Mouse (Mus musculus) hindbrain, embryonic 13.5 days (tissue): ENCODE measurements at regions not wholly inside any gene's neighbourhood (a gene's known extent, or its start where the extent isn't known, plus 50 kb on each side); places are given as distances from the start of the nearest gene placed in this dataset.

Experiments used
- ATAC-seq: fragments of 200-750 bp; cut with Nextera tagmentation; 2 replicates; pipeline ENCODE4 v1.8.0; 2017; ENCODE audit warnings: moderate TSS enrichment; ENCODE audit not compliant: low FRiP score
- H3K27ac ChIP-seq: fragments of 300-500 bp; sonication (generic); 2 replicates; pipeline ENCODE4 v1.5.1; 2015; ENCODE audit warnings: inconsistent platforms, mild to moderate bottlenecking, moderate library complexity
- H3K27me3 ChIP-seq: fragments of 300-500 bp; sonication (generic); 2 replicates; pipeline ENCODE4 v1.6.1; 2015; ENCODE audit warnings: mild to moderate bottlenecking, inconsistent platforms
- H3K36me3 ChIP-seq: fragments of 300-500 bp; sonication (generic); 2 replicates; pipeline ENCODE4 v1.6.1; 2015; ENCODE audit warnings: mild to moderate bottlenecking, inconsistent platforms
- H3K4me1 ChIP-seq: fragments of 300-500 bp; sonication (generic); replicated peaks from 2 replicates; pipeline ENCODE4 v1.6.1; 2015; ENCODE audit warnings: inconsistent platforms
- H3K4me2 ChIP-seq: fragments of 300-500 bp; sonication (generic); 2 replicates; pipeline ENCODE4 v1.6.1; 2015; ENCODE audit warnings: inconsistent platforms, mild to moderate bottlenecking, moderate library complexity
- H3K4me3 ChIP-seq: fragments of 300-500 bp; sonication (generic); 2 replicates; pipeline ENCODE4 v1.5.1; 2015; ENCODE audit warnings: mild to moderate bottlenecking, inconsistent platforms
- H3K9ac ChIP-seq: fragments of 300-500 bp; sonication (generic); 2 replicates; pipeline ENCODE4 v1.6.1; 2015; ENCODE audit warnings: mild to moderate bottlenecking, inconsistent platforms
- H3K9me3 ChIP-seq: fragments of 300-500 bp; sonication (generic); 2 replicates; pipeline ENCODE4 v1.6.1; 2016; ENCODE audit warnings: inconsistent platforms
- WGBS: fragments of 180-500 bp; shearing (Covaris S2); methylation state at CpG from one replicate; pipeline ENCODE4 v1.1.7; 2015; 5-methylcytosine and 5-hydroxymethylcytosine counted together

GRCm38 (mm10) chr5:120322031-120322731 lies 109.3 kb upstream of the Lhx5 start:
- peak overlapping the region; percentile 70 for H3K9ac ChIP-seq
- H3K36me3 ChIP-seq = no peaks in the 10 kb centered on the region
- H3K4me3 ChIP-seq = peak overlapping the region; percentile 20
- H3K27ac ChIP-seq = peak overlapping the region; percentile 40; the same call in 1 of the 2 replicates
- H3K4me2 ChIP-seq = peak overlapping the region; percentile 47
- peaks cover 20% of the 10 kb centered on the region for H3K4me1 ChIP-seq
- 1% methylated on average over 30 of the region's 30 CpGs for WGBS
- H3K9me3 ChIP-seq = no peaks in the 10 kb centered on the region
- no peak for ATAC-seq
- H3K27me3 ChIP-seq = peaks cover 31% of the 10 kb centered on the region

- Histone ChIP-seq H3K27me3 (peaks cover 28% of the 10 kb centered on the region), H3K9me3 (no peaks in the 10 kb centered on the region), H3K27ac (peak overlapping the region; percentile 40; the same call in 1 of the 2 replicates), H3K36me3 (no peaks in the 10 kb centered on the region), H3K4me2 (peak overlapping the region; percentile 47), H3K9ac (peak overlapping the region; percentile 70), H3K4me3 (peak overlapping the region; percentile 20), H3K4me1 (peaks cover 20% of the 10 kb centered on the region)
- WGBS = 13% methylated on average over 12 of the region's 12 CpGs
- ATAC-seq = no peak
Measured at GRCm38 (mm10) chr5:120322732-120323316, 108.7 kb upstream of the Lhx5 start.

- Histone ChIP-seq H3K36me3 (no peaks in the 10 kb centered on the region), H3K4me2 (no peak overlapping the region), H3K4me1 (peaks cover 20% of the 10 kb centered on the region), H3K9ac (no peak overlapping the region), H3K27me3 (peaks cover 22% of the 10 kb centered on the region), H3K4me3 (no peak overlapping the region), H3K27ac (no peak overlapping the region), H3K9me3 (no peaks in the 10 kb centered on the region)
- ATAC-seq = no peak
- 86% methylated on average over 2 of the region's 2 CpGs for WGBS
Measured at GRCm38 (mm10) chr5:120324111-120324510, 107.4 kb upstream of the Lhx5 start.

- no peaks in the 10 kb centered on the region for H3K9me3 ChIP-seq
- WGBS = 62% methylated on average over 16 of the region's 16 CpGs
- peaks cover 13% of the 10 kb centered on the region for H3K27me3 ChIP-seq
- H3K4me1 ChIP-seq = peaks cover 24% of the 10 kb centered on the region
- no peak overlapping the region for H3K9ac ChIP-seq
- H3K4me3 ChIP-seq = no peak overlapping the region
- ATAC-seq = no peak
- no peak overlapping the region for H3K4me2 ChIP-seq
- H3K27ac ChIP-seq = peak overlapping the region; percentile 48; the same call in 1 of the 2 replicates
- H3K36me3 ChIP-seq = no peaks in the 10 kb centered on the region
Measured at GRCm38 (mm10) chr5:120325386-120325910, 106.1 kb upstream of the Lhx5 start.

GRCm38 (mm10) chr5:120332030-120332429 lies 99.5 kb upstream of the Lhx5 start:
- Histone ChIP-seq H3K9me3 (no peaks in the 10 kb centered on the region), H3K27ac (no peak overlapping the region), H3K4me2 (no peak overlapping the region), H3K27me3 (0 out of 2 replicates have a peak, but pooled peaks cover 16% of the 10 kb centered on the region), H3K36me3 (no peaks in the 10 kb centered on the region), H3K4me1 (peaks cover 16% of the 10 kb centered on the region; the same call in 1 of the 2 replicates), H3K9ac (no peak overlapping the region), H3K4me3 (no peak overlapping the region)
- ATAC-seq = peak; percentile 32; the same call in 1 of the 2 replicates
- WGBS = 63% methylated on average over 14 of the region's 14 CpGs

- Histone ChIP-seq H3K27me3 (peaks cover 21% of the 10 kb centered on the region; the same call in 1 of the 2 replicates), H3K27ac (no peak overlapping the region), H3K9me3 (no peaks in the 10 kb centered on the region), H3K36me3 (no peaks in the 10 kb centered on the region), H3K4me1 (0 out of 2 replicates have a peak, but pooled peaks cover 4% of the 10 kb centered on the region), H3K4me3 (no peak overlapping the region), H3K4me2 (no peak overlapping the region), H3K9ac (no peak overlapping the region)
- no peak for ATAC-seq
- 87% methylated on average over 2 of the region's 2 CpGs for WGBS
Measured at GRCm38 (mm10) chr5:120339162-120339561, 92.3 kb upstream of the Lhx5 start.

GRCm38 (mm10) chr5:120340696-120341231 lies 90.7 kb upstream of the Lhx5 start:
- H3K9me3 ChIP-seq = no peaks in the 10 kb centered on the region

GRCm38 (mm10) chr5:120350461-120350860 lies 81.0 kb upstream of the Lhx5 start:
- H3K27me3 ChIP-seq = 0 out of 2 replicates have a peak, but pooled peaks cover 16% of the 10 kb centered on the region
- H3K9me3 ChIP-seq = no peaks in the 10 kb centered on the region
- H3K4me3 ChIP-seq = no peak overlapping the region
- WGBS = 90% methylated on average over 3 of the region's 3 CpGs
- H3K36me3 ChIP-seq = no peaks in the 10 kb centered on the region
- no peak overlapping the region for H3K27ac ChIP-seq
- no peak overlapping the region for H3K4me2 ChIP-seq
- ATAC-seq = no peak
- H3K9ac ChIP-seq = no peak overlapping the region
- H3K4me1 ChIP-seq = peaks cover under 1% of the 10 kb centered on the region; the same call in 1 of the 2 replicates

More at GRCm38 (mm10) chr5:120340696-120341231, 90.7 kb upstream of the Lhx5 start:
- Histone ChIP-seq H3K36me3 (no peaks in the 10 kb centered on the region), H3K27me3 (peaks cover 11% of the 10 kb centered on the region; the same call in 1 of the 2 replicates), H3K27ac (peak overlapping the region; percentile 12; the same call in 1 of the 2 replicates), H3K4me1 (0 out of 2 replicates have a peak, but pooled peaks cover 4% of the 10 kb centered on the region), H3K4me2 (no peak overlapping the region), H3K9ac (no peak overlapping the region), H3K4me3 (no peak overlapping the region)
- ATAC-seq = no peak
- 32% methylated on average over 3 of the region's 3 CpGs for WGBS

- Histone ChIP-seq H3K4me3 (no peak overlapping the region), H3K36me3 (no peaks in the 10 kb centered on the region), H3K27me3 (0 out of 2 replicates have a peak, but pooled peaks cover 19% of the 10 kb centered on the region), H3K9ac (no peak overlapping the region), H3K4me2 (no peak overlapping the region), H3K4me1 (peaks cover 3% of the 10 kb centered on the region; the same call in 1 of the 2 replicates), H3K9me3 (no peaks in the 10 kb centered on the region), H3K27ac (no peak overlapping the region)
- no peak for ATAC-seq
- WGBS = 60% methylated on average over 5 of the region's 5 CpGs
Measured at GRCm38 (mm10) chr5:120351827-120352226, 79.7 kb upstream of the Lhx5 start.

GRCm38 (mm10) chr5:120353657-120354056 lies 77.8 kb upstream of the Lhx5 start:
- no peak overlapping the region for H3K4me2 ChIP-seq
- peaks cover 11% of the 10 kb centered on the region for H3K4me1 ChIP-seq
- no peak overlapping the region for H3K27ac ChIP-seq
- 0 out of 2 replicates have a peak overlapping the region, but pooled peaks have one; percentile 19 for H3K9ac ChIP-seq
- ATAC-seq = no peak
- 32% methylated on average over 5 of the region's 5 CpGs for WGBS
- H3K4me3 ChIP-seq = no peak overlapping the region
- no peaks in the 10 kb centered on the region for H3K9me3 ChIP-seq
- peaks cover 30% of the 10 kb centered on the region; the same call in 1 of the 2 replicates for H3K27me3 ChIP-seq
- no peaks in the 10 kb centered on the region for H3K36me3 ChIP-seq

GRCm38 (mm10) chr5:120356950-120357349 lies 74.5 kb upstream of the Lhx5 start:
- Histone ChIP-seq H3K4me2 (no peak overlapping the region), H3K4me1 (peaks cover 11% of the 10 kb centered on the region), H3K9ac (no peak overlapping the region), H3K27ac (no peak overlapping the region), H3K27me3 (peaks cover 36% of the 10 kb centered on the region), H3K36me3 (no peaks in the 10 kb centered on the region), H3K4me3 (no peak overlapping the region), H3K9me3 (no peaks in the 10 kb centered on the region)
- no peak for ATAC-seq
- 89% methylated on average over 4 of the region's 4 CpGs for WGBS

GRCm38 (mm10) chr5:120358084-120358690 lies 73.3 kb upstream of the Lhx5 start:
- Histone ChIP-seq H3K4me1 (peaks cover 11% of the 10 kb centered on the region), H3K27me3 (peaks cover 29% of the 10 kb centered on the region), H3K4me2 (no peak overlapping the region), H3K36me3 (no peaks in the 10 kb centered on the region), H3K9ac (no peak overlapping the region), H3K4me3 (no peak overlapping the region), H3K9me3 (no peaks in the 10 kb centered on the region), H3K27ac (peak overlapping the region; percentile 40; the same call in 1 of the 2 replicates)
- ATAC-seq = no peak
- 8% methylated on average over 20 of the region's 20 CpGs for WGBS
